Mouse (Mus musculus) myocyte (in vitro differentiated cells): ENCODE measurements at regions not wholly inside any gene's neighbourhood (a gene's known extent, or its start where the extent isn't known, plus 50 kb on each side); places are given as distances from the start of the nearest gene placed in this dataset.

Source experiments
- E2F4 ChIP-seq: IDR thresholded peaks from one replicate; pipeline ENCODE4 v1.6.1; 2011; ENCODE audit warnings: mild to moderate bottlenecking, control low read depth, moderate library complexity; ENCODE audit not compliant: insufficient read depth
- POLR2A ChIP-seq: IDR thresholded peaks from one replicate; pipeline ENCODE4 v1.6.1; 2011; ENCODE audit warnings: low read depth, mild to moderate bottlenecking, control low read depth, moderate library complexity; ENCODE audit not compliant: insufficient read length

GRCm38 (mm10) chr10:100754957-100755356 is 164.7 kb downstream of the 1700017N19Rik start:
- no peak for TF ChIP-seq POLR2A
- no peak for TF ChIP-seq E2F4
